Mouse (Mus musculus) layer of hippocampus, postnatal 36 days (tissue): ENCODE data around the gene Slc6a8. TPM values are rescaled to one million over a fixed set of nuclear protein-coding genes. Genes with fewer than 3 reads are reported as not detected.

Experiments
- DNase-seq, 2 experiments: peaks; one replicate each; pipeline ENCODE4 v3.0.0; 2022
- total RNA-seq, 2 experiments: library from RNA; stranded (reverse); gene quantifications; 2 replicates each; pipeline ENCODE4 v1.2.3; 2021

Gene Slc6a8
- 100 to 1,000 TPM in 1 of 2 experiments, 10 to 100 TPM in 1; 92.0 to 100 TPM for total RNA-seq

- DNase-seq: peak; percentile 52 to 55
Measured at GRCm38 (mm10) chrX:73672879-73673618, at the start of gene Slc6a8. Gene Slc6a8, plus strand, starts transcription at chrX:73673150.

- DNase-seq: no peak
Measured at GRCm38 (mm10) chrX:73626981-73627380, 46.0 kb upstream of the Slc6a8 start.

GRCm38 (mm10) chrX:73635425-73635824, 37.5 kb upstream of the Slc6a8 start:
- DNase-seq: no peak

- no peak for DNase-seq
Measured at GRCm38 (mm10) chrX:73637415-73637814, 35.5 kb upstream of the Slc6a8 start.

GRCm38 (mm10) chrX:73639255-73639675, 33.7 kb upstream of the Slc6a8 start, which contains the start of gene Dusp9:
Gene Dusp9, plus strand, starts transcription at chrX:73639419.
- no peak for DNase-seq

- no peak for DNase-seq
Measured at GRCm38 (mm10) chrX:73639901-73640469, 33.0 kb upstream of the Slc6a8 start.

- DNase-seq: no peak
Measured at GRCm38 (mm10) chrX:73645121-73645520, 27.8 kb upstream of the Slc6a8 start.

GRCm38 (mm10) chrX:73650869-73651268, 22.1 kb upstream of the Slc6a8 start:
- DNase-seq: no peak

GRCm38 (mm10) chrX:73653392-73653791, 19.6 kb upstream of the Slc6a8 start:
- no peak for DNase-seq

- DNase-seq: no peak
Measured at GRCm38 (mm10) chrX:73654177-73654576, 18.8 kb upstream of the Slc6a8 start.

GRCm38 (mm10) chrX:73655529-73655928, 17.4 kb upstream of the Slc6a8 start:
- DNase-seq: no peak

- no peak for DNase-seq
Measured at GRCm38 (mm10) chrX:73658391-73658790, 14.6 kb upstream of the Slc6a8 start.

- no peak for DNase-seq
Measured at GRCm38 (mm10) chrX:73658936-73659574, 13.9 kb upstream of the Slc6a8 start.

- no peak for DNase-seq
Measured at GRCm38 (mm10) chrX:73659575-73660283, 13.2 kb upstream of the Slc6a8 start, which contains the start of gene Pnck. Gene Pnck, minus strand, starts transcription at chrX:73660117.

- no peak for DNase-seq
Measured at GRCm38 (mm10) chrX:73660284-73660665, 12.7 kb upstream of the Slc6a8 start.

GRCm38 (mm10) chrX:73663143-73663542, 9.8 kb upstream of the Slc6a8 start:
- no peak for DNase-seq

GRCm38 (mm10) chrX:73672031-73672431, 919 bp upstream of the Slc6a8 start:
- peak; percentile 38 to 44 for DNase-seq

- no peak for DNase-seq
Measured at GRCm38 (mm10) chrX:73673619-73673967, 643 bp downstream of the Slc6a8 start.

GRCm38 (mm10) chrX:73673968-73674661, 1.2 kb downstream of the Slc6a8 start:
- DNase-seq: peak; percentile 24 to 40

GRCm38 (mm10) chrX:73675231-73675630, 2.3 kb downstream of the Slc6a8 start:
- no peak for DNase-seq

- DNase-seq: no peak
Measured at GRCm38 (mm10) chrX:73676668-73677067, 3.7 kb downstream of the Slc6a8 start.

GRCm38 (mm10) chrX:73684156-73684555, 11.2 kb downstream of the Slc6a8 start:
- DNase-seq: no peak
